Mouse (Mus musculus) kidney, postnatal 10 days (tissue): ENCODE measurements around the gene Jam3.
A peak's percentile ranks its signal among the peaks of the same experiment; 100 is the strongest.

Experiments used
- DNase-seq: peaks from one replicate; pipeline ENCODE4 v3.0.0; 2021; ENCODE audit warnings: mixed read lengths

The Jam3 gene

GRCm38 (mm10) chr9:27154763-27155530 lies at the start of gene Jam3:
Gene Jam3 (minus strand): TSS chr9:27155421.
- peak; percentile 98 for DNase-seq

GRCm38 (mm10) chr9:27204201-27204600 lies 49.0 kb upstream of the Jam3 start:
- DNase-seq: no peak

- peak; percentile 76 for DNase-seq
These were observed 47.9 kb upstream of the Jam3 start for GRCm38 (mm10) chr9:27203134-27203533.

GRCm38 (mm10) chr9:27201472-27202219 lies 46.4 kb upstream of the Jam3 start:
- peak; percentile 20 for DNase-seq

GRCm38 (mm10) chr9:27193592-27194080 lies 38.4 kb upstream of the Jam3 start:
- DNase-seq: no peak

GRCm38 (mm10) chr9:27192761-27193591 lies 37.8 kb upstream of the Jam3 start:
- DNase-seq: peak; percentile 30

GRCm38 (mm10) chr9:27192001-27192760 lies 37.0 kb upstream of the Jam3 start:
- peak; percentile 92 for DNase-seq

- peak; percentile 83 for DNase-seq
These were observed 36.3 kb upstream of the Jam3 start for GRCm38 (mm10) chr9:27191501-27191981.

GRCm38 (mm10) chr9:27190461-27190860 lies 35.2 kb upstream of the Jam3 start:
- no peak for DNase-seq

- DNase-seq: no peak
These were observed 34.1 kb upstream of the Jam3 start for GRCm38 (mm10) chr9:27189306-27189705.

- no peak for DNase-seq
These were observed 33.5 kb upstream of the Jam3 start for GRCm38 (mm10) chr9:27188677-27189241.

- DNase-seq: no peak
These were observed 30.6 kb upstream of the Jam3 start for GRCm38 (mm10) chr9:27185820-27186219.

GRCm38 (mm10) chr9:27182087-27182486 lies 26.9 kb upstream of the Jam3 start:
- no peak for DNase-seq

- DNase-seq: no peak
These were observed 25.3 kb upstream of the Jam3 start for GRCm38 (mm10) chr9:27180492-27180891.

- no peak for DNase-seq
These were observed 23.7 kb upstream of the Jam3 start for GRCm38 (mm10) chr9:27178935-27179334.

GRCm38 (mm10) chr9:27176154-27176553 lies 20.9 kb upstream of the Jam3 start:
- DNase-seq: peak; percentile 80

GRCm38 (mm10) chr9:27175682-27176081 lies 20.5 kb upstream of the Jam3 start:
- no peak for DNase-seq

GRCm38 (mm10) chr9:27175241-27175640 lies 20.0 kb upstream of the Jam3 start:
- no peak for DNase-seq

- DNase-seq: no peak
These were observed 18.9 kb upstream of the Jam3 start for GRCm38 (mm10) chr9:27174079-27174478.

GRCm38 (mm10) chr9:27173646-27174045 lies 18.4 kb upstream of the Jam3 start:
- DNase-seq: no peak

GRCm38 (mm10) chr9:27172839-27173238 lies 17.6 kb upstream of the Jam3 start:
- no peak for DNase-seq

GRCm38 (mm10) chr9:27170726-27171125 lies 15.5 kb upstream of the Jam3 start:
- DNase-seq: no peak
